Comparison of ENCODE assay signal across 11 mouse cellular contexts in the genomic region with DNA sequence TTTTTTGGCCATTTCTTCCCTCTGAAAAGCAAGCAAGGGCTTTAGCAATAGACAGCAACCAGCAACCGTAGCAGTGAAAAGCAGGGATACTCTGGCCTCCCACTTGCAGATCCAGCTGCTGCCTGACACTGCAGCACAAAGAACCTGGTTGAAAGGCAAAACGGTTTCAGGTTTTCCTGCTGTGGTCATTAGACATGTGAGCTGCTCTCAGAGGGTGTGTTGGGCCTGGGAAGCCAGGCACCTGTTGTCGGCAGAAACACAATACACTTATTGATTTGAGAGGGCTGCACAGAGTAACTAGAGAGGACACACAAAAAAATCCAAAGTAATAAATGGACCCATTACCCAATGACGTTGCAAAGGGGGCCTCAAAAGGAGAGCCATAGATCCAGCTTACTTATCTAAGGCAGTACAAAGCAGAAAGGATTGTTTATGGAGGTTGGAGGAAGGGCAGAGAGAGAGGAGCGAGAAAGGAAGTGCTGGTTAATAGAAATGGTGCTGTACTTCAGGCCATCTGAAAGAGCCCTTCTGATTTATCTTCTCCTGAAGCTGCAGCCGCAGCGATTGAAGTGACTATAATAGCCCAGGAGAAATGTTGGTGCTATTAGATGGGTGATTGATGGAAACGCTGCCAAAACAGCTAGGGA.
A peak's percentile ranks its signal among the peaks of the same experiment; 100 is the strongest.
DNase-seq lines count a peak whose midpoint lies in the region; ATAC-seq and TF ChIP-seq lines count a peak whose summit lies in the region.
"Had no signal": no experiment of that assay in that cellular context is flagged by ENCODE, and none has a peak within 500 bp of the region (broad histone marks: within the 10 kb centered on the region; RNA-seq: fewer than 3 reads in every experiment).

No protein-coding gene starts in this region.

- no peak for TF ChIP-seq CTCF in gastrocnemius, adult 2 months (IDR thresholded peaks at IDR 0.05)
- TF ChIP-seq CTCF in cerebellum, adult 2 months (IDR thresholded peaks at IDR 0.05; ENCODE audit: borderline replicate concordance, insufficient read depth, low read depth, low read length): no peak

- H3K9me3 ChIP-seq in hindbrain, embryonic 13.5 days: no peaks in the 10 kb centered on the region
- no peaks in the 10 kb centered on the region for H3K9me3 ChIP-seq in midbrain, embryonic 16.5 days (replicated peaks; ENCODE audit: control insufficient read depth, low read length, poor library complexity, severe bottlenecking)

- H3K36me3 ChIP-seq in hindbrain, embryonic 13.5 days: no peaks in the 10 kb centered on the region
- no peaks in the 10 kb centered on the region for H3K36me3 ChIP-seq in midbrain, embryonic 16.5 days (ENCODE audit: control insufficient read depth, insufficient read depth, low read length)

- intact Hi-C loops in gastrocnemius, adult 2 months (cut with DNase I): no loop called here
- intact Hi-C loops in left cerebral cortex, postnatal 10 days (cut with DNase I): no loop called here

- peaks cover 18% of the 10 kb centered on the region for H3K4me1 ChIP-seq in hindbrain, embryonic 13.5 days (replicated peaks)
- peaks cover 6% of the 10 kb centered on the region; the same call in 1 of the 2 replicates for H3K4me1 ChIP-seq in midbrain, embryonic 16.5 days (ENCODE audit: control insufficient read depth, insufficient read depth, low read length)
- H3K4me1 ChIP-seq in cerebellum, adult 2 months (ENCODE audit: control insufficient read depth, insufficient read depth, low read length): peaks cover 6% of the 10 kb centered on the region; the same call in 1 of the 2 replicates

- peak; percentile 65 for ATAC-seq in hindbrain, embryonic 13.5 days (ENCODE audit: low FRiP score)
- peak; percentile 60 for ATAC-seq in midbrain, embryonic 16.5 days
- ATAC-seq: Patski had no signal

- no peak overlapping the region for H3K4me3 ChIP-seq in gastrocnemius, adult 2 months
- no peak overlapping the region for H3K4me3 ChIP-seq in hindbrain, embryonic 13.5 days
- no peak overlapping the region for H3K4me3 ChIP-seq in midbrain, embryonic 16.5 days (ENCODE audit: low read depth, low read length)
- H3K4me3 ChIP-seq in cerebellum, adult 2 months (replicated peaks; ENCODE audit: insufficient read depth, low read depth, low read length): no peak overlapping the region
- H3K4me3 ChIP-seq: megakaryocyte, embryonic 14.5 days had no signal

- no peak for TF ChIP-seq POLR2A in cerebellum, adult 2 months (IDR thresholded peaks at IDR 0.05; ENCODE audit: borderline replicate concordance, insufficient read depth, low read length)

- no peak overlapping the region; the same call in 1 of the 2 replicates for H3K4me2 ChIP-seq in hindbrain, embryonic 13.5 days
- no peak overlapping the region for H3K4me2 ChIP-seq in midbrain, embryonic 16.5 days (ENCODE audit: low read length)

- H3K27me3 ChIP-seq in hindbrain, embryonic 13.5 days: no peaks in the 10 kb centered on the region
- H3K27me3 ChIP-seq in midbrain, embryonic 16.5 days (ENCODE audit: control insufficient read depth, insufficient read depth, low read depth, low read length): no peaks in the 10 kb centered on the region
- no peaks in the 10 kb centered on the region for H3K27me3 ChIP-seq in cerebellum, adult 2 months (ENCODE audit: control insufficient read depth, insufficient read depth, low read length)
- H3K27me3 ChIP-seq: megakaryocyte, embryonic 14.5 days; Patski had no signal

- DNase-seq in gastrocnemius, adult 2 months: peak; percentile 29
- DNase-seq in gastrocnemius, postnatal 25 days: no peak
- peak; percentile 26 for DNase-seq in embryo, embryonic 11.5 days (ENCODE audit: low read depth, low spot score)
- DNase-seq in left cerebral cortex, postnatal 10 days (ENCODE audit: extremely low spot score in 1 of 2, low spot score in 2 of 2): no peak
- no peak for DNase-seq in cerebellum, adult 2 months
- DNase-seq in urinary bladder, postnatal 10 days (ENCODE audit: low spot score): no peak

- H3K27ac ChIP-seq in gastrocnemius, adult 2 months: peak overlapping the region; percentile 68; the same call in 1 of the 2 replicates
- H3K27ac ChIP-seq in hindbrain, embryonic 13.5 days: peak overlapping the region; percentile 31; the same call in 1 of the 2 replicates
- no peak overlapping the region for H3K27ac ChIP-seq in midbrain, embryonic 16.5 days (ENCODE audit: low read length)
- no peak overlapping the region for H3K27ac ChIP-seq in cerebellum, adult 2 months (ENCODE audit: insufficient read depth, low read length)
- H3K27ac ChIP-seq: liver, embryonic 14.5 days had no signal

- 31% methylated on average over 8 of the region's 8 CpGs for WGBS in hindbrain, embryonic 13.5 days
- WGBS in midbrain, embryonic 16.5 days: 42% methylated on average over 8 of the region's 8 CpGs
- 72% methylated on average over 8 of the region's 8 CpGs for WGBS in cerebellum, adult 2 months

- no peak overlapping the region for H3K9ac ChIP-seq in hindbrain, embryonic 13.5 days
- H3K9ac ChIP-seq in midbrain, embryonic 16.5 days (ENCODE audit: low read depth, low read length): no peak overlapping the region
- H3K9ac ChIP-seq: liver, embryonic 14.5 days had no signal

Comparison
In these comparisons a context has a peak if more than half of its experiments do, and no peak if none do; other contexts are left out.
1. DNase-seq: peak in gastrocnemius, adult 2 months (single experiment) and embryo, embryonic 11.5 days (single experiment); none in gastrocnemius, postnatal 25 days (single experiment), left cerebral cortex, postnatal 10 days (0 of 2), cerebellum, adult 2 months (0 of 2) and urinary bladder, postnatal 10 days (single experiment).
2. H3K27ac ChIP-seq: peak in gastrocnemius, adult 2 months (single experiment) and hindbrain, embryonic 13.5 days (single experiment); none in midbrain, embryonic 16.5 days (single experiment) and cerebellum, adult 2 months (single experiment).